Mouse (Mus musculus): ENCODE measurements around the gene Lmx1a. TPM values are rescaled to one million over a fixed set of nuclear protein-coding genes. Genes with fewer than 3 reads are reported as not detected.

Lmx1a gene
- total RNA-seq (2022) = not detected

DNA sequence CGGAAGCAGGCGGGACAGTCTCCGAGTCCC lies at the start of gene Lmx1a:
Gene Lmx1a (plus strand): TSS at position 6 of the 30 bp plus-strand sequence.
- no peak for DNase-seq (ENCODE audit: low spot score)

DNA sequence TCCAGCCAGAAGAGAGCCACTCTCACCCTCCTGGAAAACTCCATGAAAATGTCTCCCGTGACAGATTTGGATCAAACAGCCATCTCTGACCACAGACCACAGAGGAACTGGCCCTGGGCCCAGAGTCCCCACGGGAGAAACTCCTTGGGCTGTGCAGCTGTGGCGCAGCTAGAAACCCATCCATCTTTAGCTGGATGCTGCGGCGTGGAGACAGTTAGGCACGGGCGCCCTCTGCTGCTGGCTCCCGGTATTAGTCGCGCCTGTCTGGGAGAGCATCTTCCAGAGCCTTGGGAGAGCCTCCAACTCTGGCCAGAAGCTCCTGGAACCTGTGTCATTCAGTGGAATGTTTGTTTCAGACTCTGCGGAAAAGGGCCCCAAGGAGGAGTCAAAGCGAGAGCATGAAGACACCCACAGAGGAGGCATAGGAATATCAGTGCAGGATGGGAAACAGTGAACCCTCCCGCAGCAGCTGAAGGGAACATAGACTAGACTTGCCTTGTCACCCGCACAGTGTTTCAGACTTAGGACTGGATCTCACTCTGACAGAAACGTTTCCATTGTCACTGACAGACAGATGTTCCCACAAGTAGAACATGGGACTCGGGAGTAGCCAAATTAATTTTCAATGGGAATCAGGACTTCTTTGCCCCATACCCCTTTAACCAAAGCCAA lies 44.0 kb upstream of the Lmx1a start:
- peak; percentile 86 for DNase-seq (ENCODE audit: low spot score)

DNA sequence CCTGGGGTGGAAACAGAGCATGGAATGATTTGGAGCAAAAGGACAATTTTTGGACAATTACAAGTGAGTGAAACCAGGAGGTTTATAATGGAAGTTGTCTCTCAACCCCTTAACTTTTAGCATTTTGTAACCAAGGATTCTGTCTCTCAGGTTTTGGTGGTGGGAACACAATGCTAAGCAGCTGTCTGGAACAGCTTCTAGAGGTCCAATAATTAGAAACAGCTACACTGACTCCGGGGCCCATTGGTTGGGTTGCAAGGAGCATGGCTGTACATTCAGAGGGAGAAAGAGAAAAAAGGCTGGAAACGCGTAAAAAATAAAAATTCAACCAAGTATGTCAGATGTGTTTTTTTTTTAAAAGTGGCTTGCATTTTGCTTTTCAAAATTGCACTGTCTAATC lies 40.4 kb upstream of the Lmx1a start:
- no peak for DNase-seq (ENCODE audit: low spot score)

DNA sequence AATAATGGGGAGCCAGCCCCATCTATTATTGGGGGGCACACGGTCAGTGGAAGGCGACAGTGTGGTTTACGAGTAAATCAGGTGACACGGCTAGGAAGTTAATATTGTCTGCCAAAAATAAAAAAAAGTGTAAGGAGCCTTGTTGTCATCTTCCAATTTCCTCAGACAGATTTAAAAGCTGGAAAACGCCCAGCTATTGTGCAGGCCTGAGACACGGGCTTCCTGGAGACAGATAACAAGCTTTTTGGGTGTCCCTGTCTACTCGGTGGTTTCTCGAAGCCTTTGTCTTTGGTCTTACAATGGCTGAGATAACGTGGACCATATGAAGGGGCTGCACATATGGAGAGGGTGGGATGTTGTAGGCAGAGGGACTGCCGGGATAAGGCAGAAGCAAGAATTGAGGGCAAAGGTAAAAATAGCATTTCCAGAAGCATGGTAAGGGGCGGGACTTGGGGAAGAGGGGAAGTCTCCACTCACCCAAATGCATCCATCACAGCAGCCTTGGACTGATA lies 39.9 kb upstream of the Lmx1a start:
- DNase-seq (ENCODE audit: low spot score) = peak; percentile 38

DNA sequence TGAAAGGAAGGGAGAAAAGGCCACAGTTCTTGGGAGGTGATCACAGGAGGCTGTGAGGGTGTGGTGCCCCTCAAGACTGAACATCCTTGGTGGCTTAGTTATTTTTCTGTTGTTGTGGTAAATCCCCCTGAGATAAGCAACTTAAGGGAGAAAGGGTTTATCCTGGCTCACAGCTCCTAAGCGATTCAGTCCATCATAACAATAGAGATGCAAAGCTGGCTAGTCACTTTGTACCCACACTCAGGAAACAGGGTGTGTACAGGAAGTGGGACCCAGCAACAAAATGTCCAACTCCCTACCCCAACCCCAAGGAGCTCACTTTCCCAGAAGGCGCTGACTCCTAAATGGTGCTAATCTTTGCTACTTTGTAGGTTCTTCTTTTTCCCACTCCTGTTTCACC lies 36.7 kb upstream of the Lmx1a start:
- no peak for DNase-seq (ENCODE audit: low spot score)

DNA sequence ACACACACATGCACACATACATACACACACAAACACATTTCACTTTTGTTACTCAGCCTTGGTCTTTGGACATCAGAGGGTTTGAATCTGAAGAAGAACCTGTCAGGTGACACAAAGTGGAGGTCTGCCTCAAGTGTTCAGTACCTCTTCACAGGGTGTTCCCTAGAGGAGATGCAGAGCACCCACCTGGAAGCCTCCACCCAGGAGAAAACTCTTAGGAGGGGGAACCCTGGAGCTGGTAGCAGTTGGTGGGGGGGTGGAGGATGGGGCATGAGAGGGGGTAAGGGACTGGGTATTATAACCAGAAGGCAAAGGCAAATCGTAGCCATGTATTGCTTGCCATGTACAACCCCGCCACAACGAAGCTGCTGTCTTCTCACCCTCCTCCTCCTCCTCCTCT lies 30.0 kb upstream of the Lmx1a start:
- DNase-seq (ENCODE audit: low spot score) = no peak

DNA sequence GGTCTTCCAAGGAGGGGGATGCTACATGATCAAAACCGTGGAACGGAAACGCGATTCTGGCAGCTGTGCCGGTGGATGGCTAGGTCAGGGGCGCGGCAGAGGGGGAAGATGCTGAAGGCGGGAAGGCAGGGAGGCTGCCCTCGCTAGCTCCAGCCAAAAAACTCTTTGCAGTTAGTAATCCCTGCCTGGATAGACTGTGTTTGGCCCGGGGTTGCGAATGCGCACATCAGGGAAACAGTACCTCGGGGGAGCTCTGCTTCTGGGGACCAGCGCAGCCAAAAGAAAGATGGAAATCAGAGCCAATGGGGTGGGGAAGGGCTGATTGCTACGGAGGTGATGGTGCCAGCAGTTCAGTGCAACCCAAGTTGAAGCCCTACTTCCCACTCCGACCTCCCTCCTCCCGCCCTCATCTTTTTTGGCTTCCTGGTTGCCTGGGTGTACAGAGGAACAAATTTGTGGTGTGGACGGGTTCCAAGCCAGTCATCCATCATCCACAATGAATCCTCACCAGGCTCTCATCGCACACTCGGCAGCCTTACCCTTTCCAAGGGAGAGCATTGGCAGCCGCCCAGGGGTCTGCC lies 28.4 kb upstream of the Lmx1a start:
- DNase-seq (ENCODE audit: low spot score) = peak; percentile 52

DNA sequence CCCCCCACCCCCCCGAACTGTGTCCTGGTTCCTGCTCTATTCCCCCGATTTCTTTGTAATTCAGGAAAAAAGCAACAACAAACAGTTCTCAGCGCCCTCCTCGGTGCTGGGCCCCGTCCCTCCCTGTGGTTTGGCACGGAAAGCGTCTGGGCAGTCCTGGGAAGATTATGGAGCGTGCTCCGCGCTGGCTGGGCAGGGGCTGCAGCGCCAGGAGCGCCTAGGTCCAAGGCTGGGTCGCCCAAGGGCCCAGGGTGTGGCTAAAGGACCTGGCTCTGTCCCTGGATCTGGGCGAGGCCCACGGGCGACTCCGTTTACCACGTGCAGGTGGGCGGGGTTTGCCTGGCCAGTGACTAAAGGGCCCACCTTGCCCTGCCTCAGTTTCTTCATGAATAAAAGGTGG lies 27.9 kb upstream of the Lmx1a start:
- peak; percentile 19 for DNase-seq (ENCODE audit: low spot score)

DNA sequence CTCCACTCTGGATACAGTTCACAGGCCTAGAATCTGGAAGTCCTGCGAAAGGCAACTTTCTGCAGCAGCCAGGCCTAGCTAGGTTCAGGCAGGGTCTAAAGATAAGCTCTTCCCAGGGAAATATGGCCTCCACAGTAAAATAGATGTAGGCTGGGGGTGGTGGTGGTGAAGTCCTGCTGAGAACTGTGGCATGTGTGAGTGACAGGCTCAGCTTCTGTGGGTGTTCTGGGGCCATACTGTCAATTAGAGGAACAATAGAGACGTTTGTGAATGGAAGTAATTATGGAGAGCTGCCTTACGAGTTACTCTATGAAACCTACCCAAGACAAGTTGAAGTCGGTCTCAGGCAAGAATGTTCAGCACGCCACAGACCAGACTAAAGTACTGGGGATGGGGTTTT lies 25.9 kb upstream of the Lmx1a start:
- DNase-seq (ENCODE audit: low spot score) = no peak

DNA sequence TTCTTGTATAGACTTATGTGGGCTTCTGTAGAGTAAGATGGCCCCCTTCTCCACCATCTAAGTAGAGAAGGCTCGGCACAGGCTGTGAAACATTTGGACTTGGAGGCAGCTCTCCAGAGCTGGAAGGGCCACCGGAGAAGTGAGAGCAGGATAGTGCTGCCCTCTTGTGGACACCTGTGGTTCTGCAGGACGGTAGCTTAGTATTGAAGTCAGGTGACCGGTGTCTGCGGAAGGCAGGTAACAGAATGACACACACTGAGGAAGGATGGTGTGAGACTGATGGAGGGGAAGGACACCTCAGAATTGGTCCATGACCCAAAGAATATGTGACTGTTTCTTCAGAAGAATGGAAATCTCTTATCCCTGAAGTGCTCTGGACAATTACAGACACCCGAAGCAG lies 19.2 kb upstream of the Lmx1a start:
- peak; percentile 31 for DNase-seq (ENCODE audit: low spot score)

DNA sequence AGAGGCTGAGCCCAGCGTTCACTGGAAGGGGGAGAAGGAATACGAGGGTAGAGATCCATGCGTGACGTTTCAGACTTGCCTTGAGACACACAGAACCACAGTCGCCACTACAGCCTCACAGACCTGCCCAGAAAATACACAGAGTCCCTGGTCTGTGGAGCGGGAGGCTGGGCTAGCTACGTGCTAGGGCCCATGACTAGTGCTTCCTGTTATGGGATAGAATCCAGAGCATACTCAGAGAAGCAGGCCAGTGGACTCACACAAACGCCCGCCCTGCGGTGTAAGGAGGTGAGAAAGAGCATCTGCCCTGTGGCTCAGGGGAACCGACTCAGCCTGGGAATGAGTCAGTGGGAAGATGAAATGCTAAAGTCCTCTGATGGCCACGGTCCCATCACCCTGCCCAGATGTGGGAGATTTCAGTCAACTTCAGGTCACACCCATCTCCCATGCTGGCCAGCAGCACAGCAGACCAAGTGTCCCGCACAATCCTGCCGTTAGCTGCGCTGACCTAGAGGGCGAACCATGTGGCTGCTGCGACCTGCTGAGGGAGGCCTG lies 16.5 kb upstream of the Lmx1a start:
- DNase-seq (ENCODE audit: low spot score) = no peak

DNA sequence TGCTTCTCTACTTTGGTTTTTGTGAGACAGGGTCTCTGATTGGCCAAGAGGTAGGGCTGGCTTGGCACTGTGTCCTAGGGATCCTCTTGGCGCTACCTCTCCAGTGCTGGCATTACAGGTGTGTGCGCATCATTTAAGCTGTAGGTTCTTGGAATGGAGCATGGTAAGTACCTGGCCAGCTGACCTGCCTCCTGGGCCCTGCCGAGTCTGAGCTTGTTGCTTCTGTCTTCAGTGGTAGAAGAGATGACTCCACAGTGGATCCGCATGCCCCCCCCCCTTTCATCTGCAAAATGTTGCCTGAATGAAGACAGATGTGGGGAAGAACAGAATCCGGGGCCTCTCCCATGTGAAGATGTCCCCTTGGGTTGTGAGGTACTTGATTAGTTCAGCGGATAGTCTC lies 10.0 kb upstream of the Lmx1a start:
- no peak for DNase-seq (ENCODE audit: low spot score)

DNA sequence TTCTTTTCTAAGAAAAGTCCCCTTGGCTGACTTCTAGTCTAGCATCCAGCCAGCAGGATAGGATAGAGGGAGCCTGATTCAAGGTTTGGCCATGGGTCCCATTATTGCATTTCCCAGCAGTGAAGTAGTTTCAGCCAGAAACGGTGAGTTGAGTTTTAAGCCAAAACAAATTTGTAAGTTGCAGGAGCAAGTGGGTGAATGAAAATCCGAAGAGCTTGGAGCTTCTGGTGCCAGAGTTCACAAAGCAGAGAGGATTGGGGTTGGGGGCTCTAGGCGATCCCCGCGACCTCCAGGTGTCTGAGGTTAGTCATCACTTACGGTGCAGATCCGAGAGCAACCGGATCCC lies 1.1 kb upstream of the Lmx1a start:
- DNase-seq (ENCODE audit: low spot score) = no peak

DNA sequence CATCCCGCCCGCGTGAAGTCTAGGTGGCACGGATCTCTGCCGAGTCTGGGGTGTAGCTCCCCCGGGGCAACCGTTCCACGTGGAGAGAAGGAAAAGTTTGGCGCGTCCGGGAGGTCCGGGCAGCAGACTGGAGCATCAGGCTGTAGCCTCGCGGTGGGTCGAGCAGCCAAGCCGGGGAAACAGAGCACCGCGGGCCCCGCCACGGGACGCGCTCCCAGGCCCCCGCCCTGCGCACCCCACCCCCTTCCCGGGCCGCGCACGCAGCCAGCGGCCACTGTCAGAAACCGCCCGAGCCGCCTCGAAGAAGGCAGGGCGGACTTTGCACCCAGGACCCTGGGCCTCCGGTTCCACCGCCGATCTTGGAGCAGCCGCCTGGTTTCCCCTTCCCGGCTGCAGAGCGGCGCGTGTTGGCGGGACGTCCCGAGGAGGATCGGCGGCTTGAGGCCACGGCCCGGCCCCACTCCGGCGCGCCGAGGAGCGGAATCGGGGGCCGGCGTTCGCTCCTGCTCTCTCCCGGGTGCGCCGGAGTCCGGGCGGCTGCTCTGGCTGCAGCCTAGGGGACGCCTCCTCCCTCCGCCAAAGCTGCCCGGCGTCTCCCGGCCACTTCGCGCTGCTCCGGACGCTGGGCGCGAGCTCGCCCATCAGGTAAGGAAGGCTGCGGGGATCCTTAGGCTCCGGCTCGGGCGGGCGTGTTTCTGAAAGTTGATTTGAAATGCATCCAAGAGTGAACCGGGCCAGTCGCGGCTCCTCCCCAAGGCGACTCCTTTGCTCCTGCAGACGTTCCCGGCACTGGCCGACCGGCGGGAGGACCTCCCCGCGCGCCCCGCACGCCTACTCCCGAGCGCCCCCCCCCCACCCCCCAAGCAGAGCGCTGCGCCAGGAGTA lies 448 bp upstream of the Lmx1a start:
- no peak for DNase-seq (ENCODE audit: low spot score)

DNA sequence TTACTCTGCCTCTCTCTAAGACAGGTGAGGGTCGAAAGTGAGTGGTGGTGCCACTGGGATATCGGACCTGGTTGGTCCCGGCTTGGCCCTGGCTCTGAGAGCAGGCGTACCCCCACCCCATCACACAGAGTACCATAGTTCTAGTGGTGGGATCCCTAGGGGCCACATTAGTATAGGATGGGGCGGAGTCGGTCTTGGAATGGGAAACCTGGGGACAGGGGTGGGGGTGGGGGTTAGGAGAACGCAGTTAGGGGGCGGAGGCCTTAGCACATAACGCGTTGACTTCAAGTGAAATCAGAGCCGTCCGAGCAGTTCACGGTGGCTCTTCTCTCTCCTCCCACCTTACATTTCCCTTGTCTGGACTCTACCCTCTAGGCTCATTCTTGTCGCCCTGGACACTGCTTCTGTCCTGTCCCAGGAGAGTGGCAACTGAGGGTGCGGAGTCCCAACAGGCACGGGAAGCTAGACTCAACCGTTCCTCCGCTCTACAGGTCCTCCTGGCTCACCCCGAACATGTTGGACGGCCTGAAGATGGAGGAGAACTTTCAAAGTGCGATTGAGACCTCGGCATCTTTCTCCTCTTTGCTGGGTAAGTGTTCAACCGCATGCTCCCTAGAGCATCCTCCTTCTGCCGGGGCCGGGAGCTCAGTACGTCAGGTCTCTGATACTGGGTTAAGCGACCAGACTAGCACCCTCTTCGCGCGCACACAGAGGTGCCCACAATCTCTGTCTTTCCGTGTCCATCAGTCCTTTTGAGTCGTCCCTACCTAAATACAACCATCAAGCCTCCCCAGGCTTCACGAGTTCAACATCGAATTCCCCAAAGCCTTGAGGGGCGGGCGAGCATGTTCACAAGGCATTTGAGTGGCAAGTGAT lies 463 bp downstream of the Lmx1a start:
- DNase-seq (ENCODE audit: low spot score) = no peak

DNA sequence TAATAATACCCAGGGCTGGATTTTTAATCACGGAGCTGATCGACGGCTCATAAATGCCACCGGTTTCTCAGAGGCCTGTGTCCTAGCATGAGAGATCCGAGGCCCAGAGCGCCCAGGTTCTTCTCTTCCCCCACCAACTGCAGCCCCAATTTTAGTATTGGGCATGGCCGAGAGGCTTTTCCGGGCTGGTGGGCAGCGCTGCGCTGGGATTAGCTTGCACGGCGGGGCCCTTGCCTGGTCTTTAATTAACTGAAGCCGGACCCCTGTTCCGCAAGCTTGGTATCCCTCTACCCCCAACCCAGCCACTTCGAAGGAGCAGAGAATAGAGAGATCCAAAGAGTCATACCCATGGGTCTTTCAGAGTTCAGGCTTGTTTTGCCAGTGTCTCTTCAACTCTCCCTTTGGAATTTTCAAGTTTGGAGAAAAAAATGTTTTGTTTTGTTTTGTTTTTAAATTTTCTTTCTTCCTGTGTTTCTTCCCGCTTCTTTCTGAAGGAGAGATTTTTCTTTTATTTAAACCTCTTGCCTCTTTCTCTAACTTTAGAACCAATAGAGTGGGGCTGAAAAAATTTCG lies 1.2 kb downstream of the Lmx1a start:
- no peak for DNase-seq (ENCODE audit: low spot score)

DNA sequence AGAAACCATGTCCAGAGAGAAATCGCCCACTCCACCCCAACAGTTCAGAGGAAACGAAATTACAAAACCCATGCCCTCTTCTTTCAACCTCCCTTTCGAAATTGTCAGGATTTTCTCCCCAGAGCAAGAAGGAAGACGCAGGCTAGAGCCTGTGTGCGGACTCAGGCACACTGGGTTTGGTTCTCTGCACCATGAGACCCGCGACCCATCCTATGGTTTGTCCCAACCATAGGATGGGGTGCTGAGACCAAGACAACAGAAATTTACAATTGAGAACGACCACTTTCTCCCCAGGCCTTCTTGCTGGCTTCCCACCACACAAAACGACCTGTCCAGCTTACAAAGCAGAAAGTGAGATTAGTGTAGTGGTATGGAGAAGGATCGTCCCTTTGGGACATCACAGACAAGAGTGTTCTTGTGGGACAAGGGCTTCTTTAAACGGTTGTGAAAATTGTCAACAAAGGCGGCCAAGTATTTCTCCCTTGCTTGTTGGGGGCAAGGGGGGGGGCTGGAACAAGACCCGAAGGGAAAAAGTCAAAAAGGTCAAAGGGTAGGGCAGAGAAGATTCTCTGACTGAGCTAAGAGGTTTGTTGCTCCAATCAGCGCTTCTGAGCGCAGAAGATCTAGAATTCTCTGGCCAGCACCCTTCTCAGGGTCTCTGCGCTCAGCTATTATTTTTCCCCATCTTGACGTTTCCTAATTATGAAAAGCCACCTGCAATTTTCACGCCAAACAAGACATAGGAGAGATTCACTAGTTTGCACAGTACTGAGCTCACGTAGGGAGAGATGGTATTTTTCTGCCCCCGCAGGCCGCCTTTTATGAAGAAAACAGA lies 1.9 kb downstream of the Lmx1a start:
- no peak for DNase-seq (ENCODE audit: low spot score)

DNA sequence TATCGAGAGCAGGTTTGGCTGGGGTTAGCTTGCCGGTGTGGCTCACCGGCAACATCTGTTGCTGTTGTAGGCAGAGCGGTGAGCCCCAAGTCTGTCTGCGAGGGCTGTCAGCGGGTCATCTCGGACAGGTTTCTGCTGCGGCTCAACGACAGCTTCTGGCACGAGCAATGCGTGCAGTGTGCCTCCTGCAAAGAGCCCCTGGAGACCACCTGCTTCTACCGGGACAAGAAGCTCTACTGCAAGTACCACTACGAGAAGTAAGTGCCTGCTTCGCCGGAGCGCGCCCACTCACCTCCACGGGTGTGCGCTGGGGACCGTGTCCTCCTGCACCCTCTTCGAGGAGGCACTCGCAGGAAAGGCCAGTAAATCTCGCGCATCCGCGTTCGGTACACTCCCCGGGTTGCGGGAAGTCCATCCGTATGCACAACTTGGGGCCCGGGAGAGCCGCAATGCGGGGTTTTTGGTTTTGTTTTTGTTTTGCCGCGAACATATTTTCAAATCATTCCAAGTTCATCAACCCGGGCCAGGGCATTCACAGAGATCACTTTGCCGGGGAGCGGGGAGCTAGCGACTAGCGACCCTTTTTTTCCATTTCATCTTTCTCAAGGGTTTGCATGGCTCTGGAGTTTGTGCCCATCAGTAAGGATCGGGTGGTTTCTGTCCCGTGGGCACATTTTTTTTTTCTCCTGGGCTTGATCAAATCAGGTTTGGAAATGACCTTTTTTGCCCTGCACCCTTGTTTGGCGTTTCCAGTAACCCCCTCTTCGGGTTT lies 3.1 kb downstream of the Lmx1a start:
- no peak for DNase-seq (ENCODE audit: low spot score)

DNA sequence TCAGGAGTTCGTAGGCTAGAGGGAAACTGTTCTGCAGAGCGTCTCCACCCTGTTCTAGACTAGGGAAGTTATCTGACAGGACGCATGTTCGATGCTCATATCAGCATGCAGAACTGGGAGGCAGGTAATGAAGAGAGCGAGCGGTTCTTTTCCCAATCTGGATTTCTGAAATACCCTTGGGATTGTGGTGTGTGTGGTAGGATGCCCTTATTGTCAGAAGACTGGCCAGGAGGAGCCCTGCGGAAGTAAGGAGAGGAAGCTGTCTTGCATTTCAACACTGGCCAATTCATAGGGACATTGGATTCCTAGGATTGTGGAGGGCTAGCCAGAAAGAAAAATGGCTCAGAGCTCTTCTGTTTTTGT lies 3.6 kb downstream of the Lmx1a start:
- DNase-seq (ENCODE audit: low spot score) = no peak

DNA sequence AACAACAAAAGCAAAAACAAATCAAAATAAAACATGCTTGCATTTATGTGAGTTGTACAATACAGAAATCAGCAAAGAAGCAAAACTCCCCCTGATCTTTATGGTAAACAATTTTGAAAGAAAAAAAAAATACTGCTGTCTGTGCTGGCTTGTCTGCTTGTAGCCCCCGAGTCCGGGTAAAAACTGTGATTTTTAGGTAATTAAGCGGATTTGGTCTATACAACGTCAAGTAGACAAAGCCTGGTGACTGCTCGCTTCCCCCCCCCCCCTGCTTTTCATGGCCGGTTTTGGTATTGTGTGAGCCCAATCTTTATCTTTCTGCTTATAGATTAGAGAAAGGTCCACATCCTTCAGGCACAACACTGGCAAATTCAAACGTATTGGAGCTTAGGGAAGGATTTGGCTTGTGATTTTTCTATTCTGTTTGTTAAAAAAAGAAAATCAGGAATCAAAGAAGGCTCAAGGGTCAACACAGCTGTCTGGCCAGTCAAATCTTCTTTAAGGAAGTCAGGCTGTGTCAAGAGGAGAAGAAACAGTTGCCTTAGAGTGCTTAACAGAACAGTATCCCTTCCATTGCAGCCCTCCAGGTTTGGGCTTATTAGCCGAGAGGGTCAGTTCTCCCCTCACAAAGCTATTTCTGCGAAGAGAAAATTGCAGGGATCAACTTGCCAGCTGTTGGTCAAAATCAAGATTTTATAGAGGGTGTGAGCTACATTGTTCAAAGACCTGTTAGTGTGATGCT lies 4.6 kb downstream of the Lmx1a start:
- no peak for DNase-seq (ENCODE audit: low spot score)
